Mouse (Mus musculus) liver, embryonic 14.5 days (tissue): Measurements from ENCODE around the gene Gstm6.
A peak's percentile ranks its signal among the peaks of the same experiment; 100 is the strongest.

Source experiments
- CTCF ChIP-seq: IDR thresholded peaks from 2 replicates; pipeline ENCODE4 v1.5.1; 2016; ENCODE audit warnings: antibody characterized with exemption, low read depth, control low read depth
- EP300 ChIP-seq: IDR thresholded peaks from 2 replicates; pipeline ENCODE4 v1.6.1; 2016; ENCODE audit warnings: antibody characterized with exemption, low read depth

- TF ChIP-seq CTCF = peak; percentile 56; the same call in 1 of the 2 replicates
- TF ChIP-seq EP300 = no peak
Observed at GRCm38 (mm10) chr3:107945729-107946128, 2.2 kb upstream of the Gstm6 start.
